Mouse (Mus musculus) CH12.LX (cell line): ENCODE measurements around the gene Srsf10. TPM values are rescaled to one million over a fixed set of nuclear protein-coding genes. Genes with fewer than 3 reads are reported as not detected.

Source experiments
- DNase-seq: peaks from one replicate; pipeline ENCODE4 v3.0.0-alpha.2; 2013; ENCODE audit errors: extremely low read depth
- H3K27ac ChIP-seq: 2 replicates; pipeline ENCODE4 v1.5.1; 2012; ENCODE audit warnings: low read depth, mild to moderate bottlenecking, control low read depth, moderate library complexity; ENCODE audit not compliant: insufficient read depth
- H3K27me3 ChIP-seq: replicated peaks from 2 replicates; pipeline ENCODE3; 2012; ENCODE audit warnings: inconsistent platforms
- H3K36me3 ChIP-seq, 2 experiments: replicated peaks in 1 of 2; 2 replicates each; pipeline versions ENCODE3 to v1.6.1; 2012; ENCODE audit warnings: inconsistent platforms in 1 of 2, low read length in 1 of 2, mild to moderate bottlenecking in 1 of 2, mixed read lengths in 1 of 2, moderate library complexity in 1 of 2; ENCODE audit not compliant: control insufficient read depth in 1 of 2, insufficient read depth in 1 of 2
- H3K4me1 ChIP-seq, 2 experiments: 2 replicates each; pipeline ENCODE4 v1.6.1; 2012; ENCODE audit warnings: inconsistent platforms in 1 of 2, moderate library complexity in 1 of 2; ENCODE audit not compliant: insufficient read depth in 2 of 2, control insufficient read depth in 1 of 2
- H3K4me2 ChIP-seq: 2 replicates; pipeline ENCODE4 v1.6.1; 2012; ENCODE audit warnings: low read depth, mild to moderate bottlenecking, control low read depth; ENCODE audit not compliant: poor library complexity, insufficient read depth, severe bottlenecking
- H3K4me3 ChIP-seq, 3 experiments: fragments of 150-350 bp in 1 of 3; sonication (generic) in 1 of 3; replicated peaks in 1 of 3; 2 replicates each; pipeline versions ENCODE3 to v1.5.1; 2011 to 2012; ENCODE audit warnings: low read depth in 2 of 3, low read length in 2 of 3, mild to moderate bottlenecking in 2 of 3, moderate library complexity in 2 of 3, control low read depth in 1 of 3, improper control_type of control experiment in 1 of 3, inconsistent platforms in 1 of 3, mixed read lengths in 1 of 3; ENCODE audit not compliant: poor library complexity in 1 of 3
- H3K79me2 ChIP-seq: replicated peaks from 2 replicates; pipeline ENCODE4 v1.6.1; 2012; ENCODE audit warnings: mild to moderate bottlenecking, moderate library complexity; ENCODE audit not compliant: control insufficient read depth, poor library complexity, insufficient read depth, severe bottlenecking; ENCODE audit errors: extremely low read depth
- H3K9ac ChIP-seq: 2 replicates; pipeline ENCODE4 v1.6.1; 2012; ENCODE audit warnings: low read depth, mild to moderate bottlenecking, control low read depth, moderate library complexity; ENCODE audit not compliant: insufficient read depth
- H3K9me3 ChIP-seq: replicated peaks from 2 replicates; pipeline ENCODE3; 2012; ENCODE audit warnings: low read length, inconsistent platforms, mixed read lengths
- BHLHE40 ChIP-seq: IDR thresholded peaks from 2 replicates; pipeline ENCODE4 v1.6.1; 2011; ENCODE audit warnings: mild to moderate bottlenecking, low read depth, low read length, improper control_type of control experiment
- CHD1 ChIP-seq: IDR thresholded peaks from 2 replicates; pipeline ENCODE4 v1.6.1; 2012; ENCODE audit warnings: low read depth, low read length, improper control_type of control experiment, inconsistent platforms
- CHD2 ChIP-seq: IDR thresholded peaks from 2 replicates; pipeline ENCODE4 v1.6.1; 2011; ENCODE audit warnings: low read length, improper control_type of control experiment
- E2F4 ChIP-seq: IDR thresholded peaks from 2 replicates; pipeline ENCODE4 v1.6.1; 2011; ENCODE audit warnings: low read depth, low read length, improper control_type of control experiment; ENCODE audit not compliant: insufficient replicate concordance
- ELF1 ChIP-seq: IDR thresholded peaks from 2 replicates; pipeline ENCODE4 v1.6.1; 2014; ENCODE audit warnings: low read depth, mild to moderate bottlenecking, inconsistent platforms, low read length, improper control_type of control experiment
- EP300 ChIP-seq: IDR thresholded peaks from 2 replicates; pipeline ENCODE4 v1.6.1; 2011; ENCODE audit warnings: low read length, improper control_type of control experiment
- ETS1 ChIP-seq: conservative IDR thresholded peaks from 2 replicates; pipeline ENCODE4 v1.6.1; 2012; ENCODE audit warnings: low read depth, mild to moderate bottlenecking, inconsistent platforms, low read length, improper control_type of control experiment, moderate library complexity
- HCFC1 ChIP-seq: IDR thresholded peaks from 2 replicates; pipeline ENCODE4 v1.6.1; 2012; ENCODE audit warnings: low read depth, mild to moderate bottlenecking, inconsistent platforms, low read length, improper control_type of control experiment
- MAZ ChIP-seq: IDR thresholded peaks from 2 replicates; pipeline ENCODE4 v1.6.1; 2012; ENCODE audit warnings: low read depth, mild to moderate bottlenecking, inconsistent platforms, low read length, improper control_type of control experiment, moderate library complexity
- MYC ChIP-seq: IDR thresholded peaks from 2 replicates; pipeline ENCODE4 v1.6.1; 2011; ENCODE audit warnings: low read depth, mild to moderate bottlenecking, improper control_type of control experiment, low read length
- PAX5 ChIP-seq: IDR thresholded peaks from 2 replicates; pipeline ENCODE4 v1.6.1; 2012; ENCODE audit warnings: low read length, inconsistent platforms, mixed read lengths
- POLR2A ChIP-seq: IDR thresholded peaks from 2 replicates; pipeline ENCODE4 v1.6.1; 2011; ENCODE audit warnings: low read depth, mild to moderate bottlenecking, improper control_type of control experiment, low read length
- SIN3A ChIP-seq: IDR thresholded peaks from 2 replicates; pipeline ENCODE4 v1.6.1; 2012; ENCODE audit warnings: low read length, improper control_type of control experiment, inconsistent platforms
- SMC3 ChIP-seq: IDR thresholded peaks from 2 replicates; pipeline ENCODE4 v1.6.1; 2011; ENCODE audit warnings: low read depth, low read length, improper control_type of control experiment
- TCF12 ChIP-seq: IDR thresholded peaks from 2 replicates; pipeline ENCODE4 v1.6.1; 2014; ENCODE audit warnings: low read depth, mild to moderate bottlenecking, inconsistent platforms, low read length, improper control_type of control experiment
- USF1 ChIP-seq: IDR thresholded peaks from 2 replicates; pipeline ENCODE4 v1.6.1; 2014; ENCODE audit warnings: low read depth, mild to moderate bottlenecking, inconsistent platforms, low read length, improper control_type of control experiment
- USF2 ChIP-seq: conservative IDR thresholded peaks from 2 replicates; pipeline ENCODE4 v1.6.1; 2011; ENCODE audit warnings: low read depth, low read length, improper control_type of control experiment
- ZC3H11A ChIP-seq: IDR thresholded peaks from 2 replicates; pipeline ENCODE4 v1.6.1; 2012; ENCODE audit warnings: low read depth, mild to moderate bottlenecking, inconsistent platforms, low read length, improper control_type of control experiment
- ZKSCAN1 ChIP-seq: IDR thresholded peaks from 2 replicates; pipeline ENCODE4 v1.6.1; 2012; ENCODE audit warnings: low read depth, inconsistent platforms, low read length, improper control_type of control experiment, borderline replicate concordance
- ZNF384 ChIP-seq: IDR thresholded peaks from 2 replicates; pipeline ENCODE4 v1.6.1; 2012; ENCODE audit warnings: low read depth, low read length, improper control_type of control experiment, inconsistent platforms
- dilution Hi-C: fragments of 300-500 bp; cut with MboI; formaldehyde crosslinking; loops from 2 replicates; pipeline ENCODE4 v1.14.3; 2020; ENCODE audit warnings: low sequenced_read_pairs; ENCODE audit not compliant: extremely low pct_unique_long_range_greater_than_20kb, extremely low pct_ligation_motif_present
- in situ Hi-C: fragments of 300-500 bp; cut with MboI; formaldehyde crosslinking; loops from 3 replicates; pipeline ENCODE4 v1.14.3; 2019; ENCODE audit warnings: low sequenced_read_pairs, low pct_ligation_motif_present, low pct_unique_long_range_greater_than_20kb, mixed read lengths
- polyA plus RNA-seq: library from polyadenylated mRNA; unstranded; fragments of >175 nt; gene quantifications from 2 replicates; pipeline ENCODE4 v1.2.1, GENCODE M21; 2012; ENCODE audit warnings: low read depth; ENCODE audit not compliant: insufficient read length
- total RNA-seq, 2 experiments: library from RNA; depleted of rRNA; stranded (reverse); fragments of 300-350 nt in 1 of 2; fragments of >200 nt in 1 of 2; gene quantifications; 2 replicates each; pipeline ENCODE4 v1.2.3; 2012 to 2014

The Srsf10 gene
- total and polyA plus RNA-seq, 3 experiments, result 85.7 to 291 (median 179) TPM

DNA sequence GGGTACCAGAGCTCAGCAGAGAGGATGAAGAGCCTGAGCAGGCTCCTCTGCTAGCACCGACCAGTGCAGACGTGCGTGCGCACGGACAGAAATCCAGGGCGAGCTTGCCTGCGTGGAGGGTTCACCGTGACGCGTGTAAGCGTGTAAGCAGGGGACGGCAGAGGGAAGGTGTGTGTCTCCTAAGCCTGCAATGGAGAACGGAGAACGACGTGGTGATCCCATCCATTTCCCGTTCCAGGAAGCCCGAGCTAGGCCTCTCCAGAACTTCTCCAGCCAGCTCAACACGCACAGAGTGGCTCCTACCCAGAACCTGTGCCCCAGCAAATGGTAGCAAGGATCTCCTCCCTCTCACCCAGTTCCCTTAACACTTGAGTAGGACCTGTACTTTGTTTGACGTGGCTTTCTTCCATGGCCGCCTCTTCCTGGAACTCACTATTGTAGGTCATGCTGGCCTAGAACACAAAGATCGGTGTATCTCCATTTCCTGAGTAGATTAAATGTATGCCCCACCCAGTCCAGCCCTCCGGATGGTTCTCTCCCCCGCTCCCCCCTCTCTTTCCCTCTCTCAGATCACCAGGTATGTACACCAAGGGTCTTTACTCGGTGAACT is 33.0 kb downstream of the Srsf10 start:
- in situ Hi-C loops (loop anchor here (10.0 kb wide), 1 partner anchor 56 kb away; the partner anchor contains the start of gene Hmgcl), dilution Hi-C loops (no loop called here)
- no peak for DNase-seq
- Histone ChIP-seq H3K79me2 (no peaks in the 10 kb centered on the region), H3K4me1 (peaks cover 23 to 45% of the 10 kb centered on the region in 2 experiments), H3K27ac (no peak overlapping the region), H3K36me3 (no peaks in the 10 kb centered on the region), H3K4me3 (no peak overlapping the region), H3K9me3 (no peaks in the 10 kb centered on the region), H3K4me2 (no peak overlapping the region), H3K27me3 (no peaks in the 10 kb centered on the region), H3K9ac (no peak overlapping the region)
- TF ChIP-seq E2F4 (no peak), HCFC1 (no peak), EP300 (no peak), ELF1 (no peak), POLR2A (no peak), ETS1 (no peak), USF2 (no peak), SMC3 (no peak), SIN3A (no peak), CHD2 (no peak), USF1 (no peak), MYC (no peak), ZKSCAN1 (no peak), PAX5 (no peak), TCF12 (no peak), ZC3H11A (no peak), ZNF384 (no peak), BHLHE40 (no peak), MAZ (no peak), CHD1 (no peak)

DNA sequence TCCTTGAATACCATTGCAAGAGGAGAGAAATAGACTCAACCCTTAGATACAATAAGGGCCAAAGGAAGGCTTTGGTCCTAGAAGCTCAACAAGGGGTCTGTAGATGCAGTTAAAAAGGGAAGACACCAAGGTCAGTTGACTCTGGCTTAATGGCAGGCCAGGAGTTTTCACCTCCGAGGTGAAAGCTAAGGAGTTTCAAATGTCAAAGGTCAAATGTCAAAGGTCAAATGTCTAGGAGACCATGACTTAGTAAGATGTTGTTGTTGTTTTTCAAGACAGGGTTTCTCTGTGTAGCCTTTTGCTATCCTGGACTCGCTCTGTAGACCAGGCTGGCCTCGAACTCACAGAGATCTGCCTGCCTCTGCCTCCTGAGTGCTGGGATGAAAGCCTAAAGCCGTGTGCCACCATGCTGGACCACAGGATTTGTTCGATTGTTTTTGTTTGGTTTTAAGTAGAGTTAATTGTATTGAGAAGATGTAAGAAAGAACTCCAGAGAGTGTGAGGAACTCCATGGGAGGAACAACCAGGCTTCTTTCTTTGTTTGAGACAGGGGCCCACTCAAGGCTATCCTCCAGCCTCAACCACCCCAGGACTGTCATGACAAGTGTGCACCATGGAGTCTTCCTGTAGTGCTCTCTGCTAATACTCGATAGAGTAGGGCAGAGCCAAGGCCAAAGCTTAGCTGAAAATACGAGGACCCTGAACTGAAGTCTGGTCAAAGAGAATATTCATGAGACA is 33.8 kb downstream of the Srsf10 start:
- dilution Hi-C loops (no loop called here), in situ Hi-C loops (loop anchor here (10.0 kb wide), 1 partner anchor 55 kb away; the partner anchor contains the start of gene Hmgcl)
- H3K36me3 ChIP-seq, result no peaks in the 10 kb centered on the region
- no peaks in the 10 kb centered on the region for H3K79me2 ChIP-seq
- H3K4me2 ChIP-seq, result no peak overlapping the region
- no peak for TF ChIP-seq EP300
- H3K4me3 ChIP-seq, result no peak overlapping the region
- peaks cover 2% of the 10 kb centered on the region for H3K9me3 ChIP-seq
- H3K27me3 ChIP-seq, result no peaks in the 10 kb centered on the region
- H3K9ac ChIP-seq, result no peak overlapping the region
- H3K27ac ChIP-seq, result no peak overlapping the region
- H3K4me1 ChIP-seq, result peaks cover 20 to 40% of the 10 kb centered on the region in 2 experiments
- no peak for DNase-seq
